Mouse (Mus musculus): ENCODE measurements around the gene Llgl2. TPM values are rescaled to one million over a fixed set of nuclear protein-coding genes. Genes with fewer than 3 reads are reported as not detected.

Gene Llgl2
- polyA plus RNA-seq, 1 experiment, result 68.6 TPM

- no peak overlapping the region for H3K27ac ChIP-seq (ENCODE audit: control insufficient read depth, insufficient read depth, low read length)
- WGBS, result 86% methylated on average over 7 of the region's 7 CpGs
- TF ChIP-seq CTCF (IDR thresholded peaks at IDR 0.05; ENCODE audit: borderline replicate concordance, control insufficient read depth, extremely low read depth, insufficient read depth, low read length, poor library complexity), result no peak
- no peak for TF ChIP-seq POLR2A (IDR thresholded peaks at IDR 0.05; ENCODE audit: control insufficient read depth, extremely low read depth, insufficient read depth, low read length, poor library complexity)
- DNase-seq, result no peak
- no peak overlapping the region for H3K4me3 ChIP-seq (ENCODE audit: control insufficient read depth, insufficient read depth, low read length)
- no peaks in the 10 kb centered on the region for H3K27me3 ChIP-seq (ENCODE audit: control insufficient read depth, insufficient read depth, low read length)
- H3K4me1 ChIP-seq (replicated peaks; ENCODE audit: control insufficient read depth, insufficient read depth, low read length), result peaks cover 27% of the 10 kb centered on the region
- no peaks in the 10 kb centered on the region for H3K36me3 ChIP-seq (ENCODE audit: control insufficient read depth, insufficient read depth, low read length)
Observed at GRCm38 (mm10) chr11:115812095-115812494, 11.8 kb upstream of the Llgl2 start.

- TF ChIP-seq CTCF (IDR thresholded peaks at IDR 0.05; ENCODE audit: borderline replicate concordance, control insufficient read depth, extremely low read depth, insufficient read depth, low read length, poor library complexity), result no peak
- TF ChIP-seq POLR2A (IDR thresholded peaks at IDR 0.05; ENCODE audit: control insufficient read depth, extremely low read depth, insufficient read depth, low read length, poor library complexity), result no peak
- Histone ChIP-seq H3K4me3 (ENCODE audit: control insufficient read depth, insufficient read depth, low read length) (peak overlapping the region; percentile 54), H3K4me1 (replicated peaks; ENCODE audit: control insufficient read depth, insufficient read depth, low read length) (peaks cover 27% of the 10 kb centered on the region), H3K27ac (ENCODE audit: control insufficient read depth, insufficient read depth, low read length) (no peak overlapping the region), H3K27me3 (ENCODE audit: control insufficient read depth, insufficient read depth, low read length) (no peaks in the 10 kb centered on the region), H3K36me3 (ENCODE audit: control insufficient read depth, insufficient read depth, low read length) (no peaks in the 10 kb centered on the region)
- 17% methylated on average over 28 of the region's 28 CpGs for WGBS
- DNase-seq, result no peak
Observed at GRCm38 (mm10) chr11:115812533-115813420, 11.1 kb upstream of the Llgl2 start.

GRCm38 (mm10) chr11:115813507-115814296 is 10.1 kb upstream of the Llgl2 start, which contains the start of gene Caskin2:
Caskin2 (minus strand) TSS chr11:115813639.
- Histone ChIP-seq H3K36me3 (ENCODE audit: control insufficient read depth, insufficient read depth, low read length) (no peaks in the 10 kb centered on the region), H3K4me1 (replicated peaks; ENCODE audit: control insufficient read depth, insufficient read depth, low read length) (peaks cover 26% of the 10 kb centered on the region)
- under 1% methylated on average over 44 of the region's 44 CpGs for WGBS

GRCm38 (mm10) chr11:115814605-115815450 is 9.0 kb upstream of the Llgl2 start, which contains the start of gene Tsen54:
Tsen54 (plus strand) TSS chr11:115814724.
- Histone ChIP-seq H3K27me3 (ENCODE audit: control insufficient read depth, insufficient read depth, low read length) (no peaks in the 10 kb centered on the region), H3K36me3 (ENCODE audit: control insufficient read depth, insufficient read depth, low read length) (no peaks in the 10 kb centered on the region), H3K27ac (ENCODE audit: control insufficient read depth, insufficient read depth, low read length) (no peak within 1 kb of the TSS), H3K4me1 (replicated peaks; ENCODE audit: control insufficient read depth, insufficient read depth, low read length) (peaks cover 20% of the 10 kb centered on the region), H3K4me3 (ENCODE audit: control insufficient read depth, insufficient read depth, low read length) (peak within 1 kb of the TSS; percentile 67)
- peak; percentile 48; the same call in 1 of the 2 replicates for TF ChIP-seq CTCF (IDR thresholded peaks at IDR 0.05; ENCODE audit: borderline replicate concordance, control insufficient read depth, extremely low read depth, insufficient read depth, low read length, poor library complexity)
- TF ChIP-seq POLR2A (IDR thresholded peaks at IDR 0.05; ENCODE audit: control insufficient read depth, extremely low read depth, insufficient read depth, low read length, poor library complexity), result no peak
- peak; percentile 86 for DNase-seq
- WGBS, result 1% methylated on average over 83 of the region's 84 CpGs

More at GRCm38 (mm10) chr11:115813507-115814296, 10.1 kb upstream of the Llgl2 start, which contains the start of gene Caskin2:
- Histone ChIP-seq H3K27me3 (ENCODE audit: control insufficient read depth, insufficient read depth, low read length) (no peaks in the 10 kb centered on the region), H3K27ac (ENCODE audit: control insufficient read depth, insufficient read depth, low read length) (no peak within 1 kb of the TSS), H3K4me3 (ENCODE audit: control insufficient read depth, insufficient read depth, low read length) (peak within 1 kb of the TSS; percentile 67)
- TF ChIP-seq CTCF (IDR thresholded peaks at IDR 0.05; ENCODE audit: borderline replicate concordance, control insufficient read depth, extremely low read depth, insufficient read depth, low read length, poor library complexity) (peak; percentile 98), POLR2A (IDR thresholded peaks at IDR 0.05; ENCODE audit: control insufficient read depth, extremely low read depth, insufficient read depth, low read length, poor library complexity) (peak; percentile 31; the same call in 1 of the 2 replicates)
- peak; percentile 97 for DNase-seq

- H3K4me1 ChIP-seq (replicated peaks; ENCODE audit: control insufficient read depth, insufficient read depth, low read length), result peaks cover 20% of the 10 kb centered on the region
Observed at GRCm38 (mm10) chr11:115817331-115817730, 6.5 kb upstream of the Llgl2 start.

More at GRCm38 (mm10) chr11:115817331-115817730, 6.5 kb upstream of the Llgl2 start:
- Histone ChIP-seq H3K27ac (ENCODE audit: control insufficient read depth, insufficient read depth, low read length) (no peak overlapping the region), H3K36me3 (ENCODE audit: control insufficient read depth, insufficient read depth, low read length) (no peaks in the 10 kb centered on the region), H3K4me3 (ENCODE audit: control insufficient read depth, insufficient read depth, low read length) (no peak overlapping the region), H3K27me3 (ENCODE audit: control insufficient read depth, insufficient read depth, low read length) (no peaks in the 10 kb centered on the region)
- WGBS, result 93% methylated on average over 5 of the region's 5 CpGs
- no peak for TF ChIP-seq POLR2A (IDR thresholded peaks at IDR 0.05; ENCODE audit: control insufficient read depth, extremely low read depth, insufficient read depth, low read length, poor library complexity)
- no peak for TF ChIP-seq CTCF (IDR thresholded peaks at IDR 0.05; ENCODE audit: borderline replicate concordance, control insufficient read depth, extremely low read depth, insufficient read depth, low read length, poor library complexity)
- no peak for DNase-seq
